Mouse (Mus musculus) left cerebral cortex, postnatal 14 days (tissue): Measurements from ENCODE around the gene Mif4gd. TPM values are rescaled to one million over a fixed set of nuclear protein-coding genes. Genes with fewer than 3 reads are reported as not detected.

Source experiments
- DNase-seq, 2 experiments: peaks; one replicate each; pipeline ENCODE4 v3.0.0; 2021 to 2022; ENCODE audit warnings: low spot score in 2 of 2, mixed read lengths in 1 of 2
- intact Hi-C: fragments of 180-260 bp; cut with DNase I; formaldehyde crosslinking; loops from one replicate; pipeline ENCODE4 v1.15.1; 2025
- total RNA-seq, 2 experiments: library from RNA; stranded (reverse); gene quantifications; 2 replicates each; pipeline ENCODE4 v1.2.3; 2021

Mif4gd gene
- total RNA-seq, 2 experiments from 2014 or later, result 14.8 to 17.4 TPM

DNA sequence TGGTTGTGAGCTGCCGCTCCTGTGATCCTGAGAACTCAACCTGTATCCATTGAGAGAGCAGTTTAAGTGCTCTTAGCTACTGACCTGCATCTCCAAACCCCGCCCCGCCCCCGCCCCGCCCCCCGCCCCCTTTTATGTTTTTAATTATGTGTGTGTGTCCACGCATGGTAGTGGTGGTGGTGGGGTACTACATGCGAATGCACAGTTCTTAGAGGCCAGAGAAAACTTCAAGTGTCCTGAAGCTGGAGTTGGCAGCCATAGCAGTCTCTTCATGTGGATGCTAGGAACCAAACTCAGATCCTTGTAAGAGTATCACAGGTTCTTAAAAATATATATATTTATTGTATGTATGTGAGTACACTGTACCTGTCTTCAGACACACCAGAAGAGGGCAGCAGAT, 22.7 kb upstream of the Mif4gd start:
- DNase-seq, result no peak
- intact Hi-C loops, result no loop called here

DNA sequence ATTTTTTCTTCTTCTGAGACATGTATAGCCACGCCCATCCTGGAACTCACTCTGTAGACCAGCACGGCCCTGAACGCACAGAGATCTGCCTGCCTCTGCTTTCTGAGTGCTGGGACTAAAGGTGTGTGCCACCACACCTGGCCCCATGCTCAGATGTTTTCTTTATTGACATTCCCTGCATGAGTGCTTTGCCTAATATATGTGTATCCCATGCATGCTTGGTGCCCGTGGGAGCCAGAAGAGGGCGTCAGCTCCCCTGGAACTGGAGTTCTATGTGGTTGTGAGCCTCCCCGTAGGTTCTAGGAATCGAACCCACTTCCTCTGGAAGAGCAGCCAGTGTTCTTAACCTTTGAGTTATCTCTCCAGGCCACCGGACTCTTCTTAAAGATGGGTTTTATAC, 22.3 kb upstream of the Mif4gd start:
- DNase-seq, result no peak
- intact Hi-C loops, result no loop called here

DNA sequence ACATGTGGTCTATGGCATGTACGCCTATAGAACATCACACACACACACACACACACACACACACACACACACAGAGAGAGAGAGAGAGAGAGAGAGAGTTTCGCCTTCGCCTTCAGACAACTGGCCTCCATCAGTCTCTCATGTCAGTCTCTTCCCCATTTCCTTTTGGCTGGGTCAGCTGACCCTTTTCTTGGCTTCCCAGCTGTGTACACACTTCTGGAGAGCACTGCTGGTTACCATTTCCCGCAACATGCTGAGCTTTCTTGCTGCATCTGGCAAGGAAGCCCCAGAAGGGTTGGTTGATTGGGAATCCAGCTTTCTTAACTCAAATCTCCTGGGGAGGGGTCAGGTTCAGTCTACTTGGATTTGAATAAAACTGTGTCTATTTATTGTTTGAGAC, 21.3 kb upstream of the Mif4gd start:
- DNase-seq, result no peak
- intact Hi-C loops, result loop anchor here (5.0 kb wide), 1 partner anchor 178 kb away; the partner anchor contains the start of genes Caskin2 and Tsen54

DNA sequence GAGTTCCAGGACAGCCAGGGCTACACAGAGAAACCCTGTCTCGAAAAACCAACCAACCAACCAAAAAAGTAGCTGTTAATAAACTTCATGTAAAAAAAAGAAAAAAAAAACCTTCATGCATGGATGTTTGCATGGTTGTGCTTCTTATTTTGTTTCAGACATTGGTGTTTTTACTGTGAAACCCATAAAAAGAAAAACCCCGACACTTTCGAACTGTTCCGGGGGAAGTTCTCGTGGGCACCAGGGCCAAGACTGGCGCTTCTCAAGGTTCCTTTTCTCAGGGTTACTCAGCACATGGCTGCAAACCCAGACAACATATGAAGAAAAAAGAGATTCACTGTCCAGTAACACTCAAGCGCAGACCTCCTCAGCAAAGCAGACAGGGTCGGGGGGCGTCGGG, 20.1 kb upstream of the Mif4gd start:
- intact Hi-C loops, result loop anchor here (5.0 kb wide), 1 partner anchor 179 kb away; the partner anchor contains the start of genes Caskin2 and Tsen54
- no peak for DNase-seq

DNA sequence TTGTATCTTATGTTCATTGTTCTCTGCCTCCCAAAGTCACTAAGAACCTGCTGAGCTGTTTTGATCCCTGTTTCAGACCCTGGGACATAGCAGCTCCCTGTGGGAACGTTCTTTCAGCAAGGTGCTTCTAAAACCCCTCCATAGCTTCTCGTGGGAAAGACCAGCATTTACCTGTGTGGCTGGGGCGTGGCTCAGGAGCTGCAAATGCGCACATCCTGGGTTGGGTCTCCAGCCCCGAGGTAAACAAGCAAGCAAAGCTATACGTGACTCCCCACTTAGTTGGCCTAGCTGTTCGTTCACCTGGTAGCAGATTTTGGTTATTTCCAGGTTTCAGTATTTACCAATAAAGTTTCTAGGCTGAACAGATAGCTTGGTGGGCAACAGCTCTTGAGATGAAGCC, 19.5 kb upstream of the Mif4gd start:
- intact Hi-C loops, result loop anchor here (5.0 kb wide), 1 partner anchor 180 kb away; the partner anchor contains the start of genes Caskin2 and Tsen54
- no peak for DNase-seq

DNA sequence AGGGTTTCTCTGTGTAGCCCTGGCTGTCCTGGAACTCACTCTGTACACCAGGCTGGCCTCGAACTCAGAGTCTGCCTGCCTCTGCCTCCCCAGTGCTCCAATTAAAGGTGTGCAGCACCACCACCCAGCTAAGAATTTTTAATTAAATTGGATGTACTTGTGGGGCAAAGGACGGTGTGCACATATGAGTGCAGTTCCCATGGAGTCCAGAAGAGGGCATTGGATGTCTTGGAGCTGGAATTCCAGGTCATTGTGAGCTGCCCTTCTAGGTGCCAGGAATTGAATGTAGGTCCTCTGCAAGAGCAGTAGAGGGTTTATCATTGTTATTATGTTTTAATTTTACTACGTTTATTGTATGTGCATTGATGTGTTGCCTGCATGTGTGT, 18.7 kb upstream of the Mif4gd start:
- intact Hi-C loops, result loop anchor here (5.0 kb wide), 1 partner anchor 181 kb away; the partner anchor contains the start of genes Caskin2 and Tsen54
- peak in 1 of 2 experiments; percentile 44 for DNase-seq

DNA sequence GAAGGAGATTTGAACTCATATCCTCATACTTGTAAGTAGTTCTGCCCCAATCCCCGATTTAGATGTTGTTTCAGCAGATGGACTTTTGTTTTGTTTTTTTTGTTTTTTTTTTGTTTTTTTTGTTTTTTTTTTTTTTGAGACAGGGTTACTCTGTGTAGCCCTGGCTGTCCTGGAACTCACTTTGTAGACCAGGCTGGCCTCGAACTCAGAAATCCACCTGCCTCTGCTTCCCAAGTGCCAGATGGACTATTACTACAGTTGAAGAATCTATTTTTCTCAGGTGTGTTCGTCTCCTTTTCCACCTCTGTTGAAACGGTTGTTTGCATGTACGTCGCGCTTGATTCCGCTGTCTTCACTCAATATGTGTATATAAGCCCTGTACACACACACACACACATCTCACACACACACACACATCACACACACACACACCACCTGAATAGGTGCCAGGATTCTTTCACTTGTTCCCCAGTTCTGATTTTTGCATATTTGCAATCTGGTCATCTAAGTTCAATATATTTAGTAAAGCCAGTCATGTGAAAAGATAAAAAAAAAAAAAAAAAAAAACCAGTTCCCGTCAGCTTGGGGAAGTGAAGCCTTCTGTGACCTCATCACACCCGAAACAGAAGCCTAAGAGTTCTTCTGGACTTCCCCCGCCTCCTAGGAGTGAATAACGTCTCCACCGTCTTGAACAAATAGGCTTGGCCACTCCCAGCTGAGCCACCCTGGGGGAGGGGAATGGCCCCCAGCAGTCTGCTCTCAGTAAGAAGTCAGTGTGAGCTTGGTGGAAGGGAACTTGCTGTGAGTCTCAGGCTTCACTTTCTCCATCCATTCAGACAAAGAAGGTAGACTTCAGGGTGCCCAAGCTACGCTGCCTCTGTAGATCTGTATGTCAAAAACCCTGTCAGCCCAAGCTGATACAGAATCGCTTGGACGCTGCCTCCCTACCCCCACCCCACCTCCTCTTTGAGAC, 18.0 kb upstream of the Mif4gd start:
- peak in 1 of 2 experiments; percentile 41 for DNase-seq
- intact Hi-C loops, result loop anchor here (5.0 kb wide), 1 partner anchor 181 kb away; the partner anchor contains the start of genes Caskin2 and Tsen54

DNA sequence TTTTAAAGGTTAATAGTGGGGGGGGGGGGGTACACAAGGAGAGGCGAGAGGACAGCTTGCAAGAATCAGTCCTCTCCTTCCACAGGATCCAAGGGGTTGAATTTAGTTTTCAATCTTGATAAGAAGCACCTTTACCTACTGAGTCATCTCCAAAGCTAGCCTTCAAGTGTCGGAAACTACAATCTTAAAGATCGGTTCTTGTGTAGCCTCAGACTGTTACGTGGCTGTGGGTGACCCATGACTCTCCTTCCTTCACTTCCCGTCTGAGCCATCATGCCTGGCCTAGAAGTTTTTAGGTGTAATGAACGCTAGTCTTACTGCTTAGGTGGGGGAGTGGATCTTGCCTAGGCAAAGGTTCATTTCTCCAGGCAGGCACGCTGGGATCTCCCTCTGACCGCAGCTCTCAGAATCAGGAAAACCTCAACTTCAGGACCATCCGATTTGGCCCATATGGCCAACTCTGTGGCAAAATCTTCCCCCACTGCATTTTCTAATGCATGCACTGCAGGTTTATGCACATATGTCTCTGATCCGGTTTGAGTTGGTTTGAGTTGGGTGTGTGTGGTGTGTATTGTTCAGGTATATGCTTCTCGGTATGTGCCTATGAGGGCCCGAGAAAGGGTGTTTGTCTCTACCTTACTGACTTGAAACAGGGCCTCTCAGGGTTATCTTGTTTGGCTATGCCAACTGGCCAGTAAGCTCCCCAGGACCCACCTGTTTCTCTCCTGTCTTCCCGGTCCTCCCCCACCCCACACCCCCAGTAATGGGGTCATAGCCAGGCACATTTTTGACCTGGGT, 17.2 kb upstream of the Mif4gd start:
- intact Hi-C loops, result loop anchor here (5.0 kb wide), 1 partner anchor 182 kb away; the partner anchor contains the start of genes Caskin2 and Tsen54
- no peak for DNase-seq

DNA sequence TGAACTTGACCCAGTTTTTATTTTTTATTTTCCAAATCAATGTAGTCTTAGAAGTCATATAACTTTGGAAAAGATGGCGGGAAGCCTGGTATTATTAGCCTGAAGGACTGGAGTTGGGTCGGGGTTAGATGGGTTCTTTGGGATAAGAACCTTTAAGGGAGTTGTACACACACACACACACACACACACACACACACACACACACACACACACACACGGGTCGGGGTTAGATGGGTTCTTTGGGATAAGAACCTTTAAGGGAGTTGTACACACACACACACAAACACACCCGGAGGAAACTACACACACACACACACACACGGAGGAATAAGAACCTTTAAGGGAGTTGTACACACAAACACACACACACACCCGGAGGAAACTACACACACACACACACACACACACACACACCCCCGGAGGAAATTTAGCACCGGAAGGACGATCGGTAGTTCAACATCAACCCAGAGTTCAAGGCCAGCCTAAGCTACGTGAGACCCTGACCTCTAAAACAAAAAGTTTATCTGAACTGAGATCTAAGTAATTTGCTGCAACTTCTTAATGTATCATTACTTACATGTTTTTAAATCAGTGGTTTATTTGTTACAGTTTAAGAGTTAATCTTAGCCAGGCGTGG, 15.8 kb upstream of the Mif4gd start:
- DNase-seq, result no peak
- intact Hi-C loops, result no loop called here

DNA sequence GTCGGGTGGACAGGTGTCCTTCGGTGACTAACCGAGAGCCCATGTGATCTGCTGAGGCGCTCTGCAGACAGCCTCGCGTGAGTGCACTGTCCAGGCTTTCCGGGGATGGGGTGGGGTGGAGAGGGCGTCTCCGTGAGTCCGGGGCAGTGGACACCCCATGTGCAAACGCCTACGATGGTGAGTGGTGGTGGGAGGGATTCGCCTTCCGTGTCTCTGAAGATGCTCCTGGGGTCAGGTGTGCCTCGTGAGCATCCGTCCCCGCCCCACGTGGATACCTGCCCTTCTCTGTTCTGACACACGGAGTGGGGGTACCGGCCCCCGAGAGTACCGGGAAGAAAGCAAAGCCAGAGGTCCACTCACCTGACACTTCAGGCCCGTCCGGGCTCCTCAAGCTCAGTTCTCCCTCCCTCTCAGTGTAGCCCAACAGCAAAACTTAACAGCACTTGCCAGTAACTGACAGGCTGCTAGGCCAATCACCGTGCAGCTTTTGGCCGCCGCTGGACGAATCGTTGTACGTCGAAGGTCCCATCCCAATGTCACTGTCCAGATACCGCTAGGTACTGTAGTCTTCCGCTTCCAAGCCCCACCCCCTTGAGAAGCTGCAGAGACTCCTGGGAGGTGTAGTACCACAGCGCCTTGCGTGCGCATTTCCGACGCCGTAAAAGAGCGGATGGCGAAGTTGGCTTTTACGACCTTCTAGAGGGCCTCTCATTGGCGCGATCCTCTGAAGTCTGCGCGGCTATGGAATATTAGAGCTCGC, 15.1 kb upstream of the Mif4gd start, which contains the start of gene Slc25a19:
Gene Slc25a19 (minus strand): TSS at position 591 of the 760 bp plus-strand sequence.
- peak; percentile 99 for DNase-seq
- intact Hi-C loops, result no loop called here

DNA sequence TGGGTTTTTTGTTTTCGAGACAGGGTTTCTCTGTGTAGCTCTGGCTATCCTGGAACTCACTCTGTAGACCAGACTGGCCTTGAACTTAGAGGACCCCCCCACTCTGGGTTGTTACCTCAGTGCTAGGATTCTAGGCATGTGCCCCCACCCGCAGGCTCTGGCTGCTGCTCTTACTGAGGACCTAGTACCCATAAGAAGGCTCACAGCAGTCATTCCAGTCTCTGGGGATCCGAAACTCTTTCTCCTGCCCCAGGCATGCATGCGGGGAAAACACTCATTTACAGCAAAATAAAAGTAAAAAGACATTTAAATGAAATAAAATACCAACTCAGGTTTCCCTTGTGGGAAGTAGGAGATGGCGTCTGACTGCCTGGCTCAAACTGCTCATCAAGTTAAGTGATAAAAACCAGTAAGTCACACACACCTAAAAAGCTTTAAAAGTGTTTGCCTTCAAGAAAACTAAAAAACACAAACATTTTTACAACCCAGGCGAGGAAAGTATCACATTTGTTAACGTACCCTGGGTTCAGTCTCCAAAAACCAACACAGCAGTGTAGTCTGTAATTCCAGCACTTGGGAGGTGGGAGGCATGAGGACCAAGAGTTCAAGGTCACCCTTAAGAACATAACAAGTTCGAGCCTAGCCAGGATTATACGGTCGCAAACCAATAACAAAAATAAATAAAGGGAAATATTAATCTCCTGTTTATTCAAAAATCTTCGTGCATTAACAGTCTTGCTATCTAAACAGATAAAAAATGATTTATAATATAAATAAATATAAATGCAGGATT, 14.3 kb upstream of the Mif4gd start:
- intact Hi-C loops, result no loop called here
- no peak for DNase-seq

DNA sequence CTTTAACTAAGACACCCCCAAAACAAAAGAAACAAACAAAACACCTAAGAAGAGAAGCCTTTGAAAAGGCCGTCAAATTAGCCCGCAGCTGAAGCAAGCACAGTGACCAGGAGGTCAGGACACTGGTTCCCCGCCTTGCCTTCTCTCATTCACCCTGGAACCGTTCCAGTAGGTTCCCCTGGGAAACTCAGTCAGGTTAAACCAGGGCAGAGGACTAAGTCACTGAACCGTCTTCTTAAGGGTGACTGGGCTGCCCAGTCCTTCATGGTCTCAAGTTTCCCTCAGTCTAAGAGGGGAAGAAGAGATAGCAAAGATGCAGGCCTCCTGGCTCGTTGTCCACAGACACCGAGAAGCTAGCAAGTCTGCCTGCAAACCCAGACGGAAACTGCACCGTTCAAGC, 13.1 kb upstream of the Mif4gd start:
- DNase-seq, result no peak
- intact Hi-C loops, result no loop called here

DNA sequence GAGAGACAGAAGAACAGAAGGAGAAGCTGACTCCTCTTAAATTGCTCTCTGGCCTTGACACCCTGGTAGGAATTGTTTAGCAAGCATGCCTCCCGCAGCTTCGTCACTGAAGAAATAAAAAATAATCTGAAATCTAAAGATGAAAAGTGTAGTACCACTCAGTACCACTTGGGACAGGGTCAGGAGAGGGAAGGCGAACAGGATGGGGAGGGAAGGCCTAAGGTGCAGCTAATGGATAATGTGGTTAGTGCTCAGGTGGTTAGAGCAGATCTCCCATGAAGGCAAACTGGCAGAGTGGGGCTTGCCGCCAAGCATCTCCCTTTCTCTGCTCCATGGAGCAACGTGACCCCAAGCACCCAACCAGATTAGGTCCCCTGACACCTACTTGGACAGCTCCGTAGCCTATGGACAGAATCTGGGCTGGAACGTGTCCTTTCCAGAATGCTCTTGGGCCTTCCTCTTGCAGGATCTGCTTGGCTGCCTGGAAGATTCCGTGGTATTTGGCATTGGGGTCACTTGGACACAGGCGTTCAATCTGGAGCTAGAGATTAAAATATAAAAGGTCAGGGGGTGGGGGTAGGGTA, 10.8 kb upstream of the Mif4gd start:
- intact Hi-C loops, result no loop called here
- DNase-seq, result no peak

DNA sequence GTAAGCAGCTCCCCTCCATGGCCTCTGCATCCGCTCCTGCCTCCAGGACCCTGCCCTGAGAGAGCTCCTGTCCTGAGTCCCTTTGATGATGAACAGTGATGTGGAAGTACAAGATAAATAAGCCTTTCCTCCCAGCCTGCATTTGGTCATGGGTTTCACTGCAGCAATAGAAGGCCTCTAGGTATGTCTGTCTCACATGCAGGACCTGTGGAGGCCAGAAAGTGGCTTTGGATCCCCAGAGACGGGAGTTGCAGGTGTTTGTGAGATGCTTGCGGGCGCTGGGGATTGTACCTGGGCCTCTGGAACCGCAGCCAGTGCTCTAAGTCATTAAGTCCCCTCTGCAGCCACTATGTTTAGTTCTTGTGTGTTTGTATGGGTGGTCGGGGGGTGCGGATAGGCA, 7.2 kb upstream of the Mif4gd start:
- no peak for DNase-seq
- intact Hi-C loops, result no loop called here

DNA sequence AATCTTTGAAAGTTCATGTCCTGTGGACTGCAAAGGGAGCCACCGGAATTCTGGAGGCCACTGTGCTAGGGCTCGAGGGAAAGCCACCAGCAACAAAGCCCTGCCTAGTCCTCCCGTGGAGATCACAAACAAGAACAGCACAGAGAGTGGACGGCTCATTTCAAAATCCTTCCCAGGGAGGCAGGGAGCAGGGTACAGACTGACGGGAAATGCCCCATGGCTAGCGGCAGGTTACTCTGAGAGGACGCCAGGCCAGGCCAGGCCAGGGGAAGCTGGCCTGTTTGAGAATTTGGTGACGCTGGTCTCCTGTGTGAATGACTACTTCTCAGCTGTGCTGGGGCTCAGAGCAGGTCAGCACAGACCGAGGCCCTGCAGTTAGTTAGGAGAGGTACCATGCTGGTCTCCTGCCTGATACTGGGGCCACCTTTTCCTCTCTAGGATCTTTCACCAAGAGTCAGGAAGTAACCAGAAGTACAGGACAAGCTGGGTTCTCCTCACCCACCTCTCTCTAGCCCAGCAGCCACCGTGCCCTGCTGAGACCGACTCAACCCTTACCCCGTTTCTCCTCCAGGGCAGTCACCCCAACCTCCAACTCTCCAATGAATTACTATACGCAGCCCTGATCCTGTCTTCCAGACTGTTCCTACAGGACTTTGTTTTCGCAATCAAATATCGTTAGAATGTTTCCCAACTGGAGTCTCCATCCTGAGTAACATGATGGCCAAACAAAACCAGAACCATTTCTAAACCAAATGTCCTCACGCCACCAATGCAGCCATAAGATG, 6.2 kb upstream of the Mif4gd start:
- no peak for DNase-seq
- intact Hi-C loops, result no loop called here

DNA sequence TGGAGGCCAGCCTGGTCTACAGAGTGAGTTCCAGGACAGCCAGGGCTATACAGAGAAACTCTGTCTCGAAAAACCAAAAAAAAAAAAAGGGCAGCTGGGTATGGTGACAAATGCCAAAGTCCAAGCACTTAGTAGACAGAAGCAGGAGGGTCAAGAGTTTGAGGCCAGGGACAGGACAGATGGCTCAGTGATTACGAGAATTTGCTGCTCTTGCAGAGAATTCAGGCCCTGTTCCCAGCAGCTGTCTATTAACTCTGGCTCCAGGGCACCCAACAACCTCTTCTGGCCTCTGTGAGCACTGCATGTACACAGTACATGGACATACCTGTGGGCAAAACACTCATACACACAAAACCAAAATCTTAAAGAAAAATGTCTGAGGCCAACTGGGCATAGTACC, 5.2 kb upstream of the Mif4gd start:
- no peak for DNase-seq
- intact Hi-C loops, result no loop called here

DNA sequence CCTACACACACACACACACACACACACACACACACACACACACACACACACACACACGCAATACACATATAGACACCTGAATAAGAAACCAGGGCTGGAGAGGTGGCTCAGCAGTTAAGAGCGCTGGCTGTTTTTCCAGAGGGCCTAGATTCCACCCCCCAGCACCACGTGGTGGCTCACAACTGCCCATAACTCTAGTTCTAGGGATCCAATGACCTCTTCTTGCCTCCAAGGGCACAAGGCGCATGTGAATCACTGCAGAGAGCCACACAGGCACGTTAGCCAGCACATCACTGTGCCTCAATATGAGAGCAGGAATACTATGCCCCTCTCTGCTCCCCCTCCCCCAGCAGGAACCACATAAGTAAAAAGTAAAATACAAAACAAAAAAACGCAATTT, 4.1 kb upstream of the Mif4gd start:
- DNase-seq, result no peak
- intact Hi-C loops, result no loop called here
